Mouse (Mus musculus) E14TG2a.4 (cell line): Measurements from ENCODE around the gene Nr6a1.

ENCODE experiments used
- CTCF ChIP-seq: conservative IDR thresholded peaks from 2 replicates; pipeline ENCODE4 v1.5.1; 2014; ENCODE audit warnings: low read length
- NANOG ChIP-seq: IDR thresholded peaks from 2 replicates; pipeline ENCODE4 v1.6.1; 2014; ENCODE audit warnings: borderline replicate concordance, low read length, mixed read lengths

GRCm38 (mm10) chr2:38735740-38736139 lies 191.7 kb downstream of the Nr6a1 start:
- TF ChIP-seq CTCF (no peak), NANOG (no peak)
